Mouse (Mus musculus) heart, embryonic 12.5 days (tissue): ENCODE measurements at regions not wholly inside any gene's neighbourhood (a gene's known extent, or its start where the extent isn't known, plus 50 kb on each side); places are given as distances from the start of the nearest gene placed in this dataset.

Experiments
- ATAC-seq: fragments of 200-750 bp; cut with Nextera tagmentation; 2 replicates; pipeline ENCODE4 v1.8.0; 2017; ENCODE audit warnings: moderate TSS enrichment, moderate library complexity; ENCODE audit not compliant: insufficient number of reproducible peaks, low FRiP score
- H3K27ac ChIP-seq: fragments of 300-500 bp; sonication (generic); 2 replicates; pipeline ENCODE4 v1.5.1; 2016; ENCODE audit warnings: mild to moderate bottlenecking, moderate library complexity; ENCODE audit not compliant: poor library complexity, severe bottlenecking
- H3K27me3 ChIP-seq: fragments of 300-500 bp; sonication (generic); replicated peaks from 2 replicates; pipeline ENCODE4 v1.6.1; 2016; ENCODE audit warnings: mild to moderate bottlenecking, moderate library complexity
- H3K36me3 ChIP-seq: fragments of 300-500 bp; sonication (generic); 2 replicates; pipeline ENCODE4 v1.6.1; 2016; ENCODE audit warnings: mild to moderate bottlenecking, moderate library complexity
- H3K4me1 ChIP-seq: fragments of 300-500 bp; sonication (generic); replicated peaks from 2 replicates; pipeline ENCODE4 v1.6.1; 2016; ENCODE audit warnings: mild to moderate bottlenecking
- H3K4me2 ChIP-seq: fragments of 300-500 bp; sonication (generic); 2 replicates; pipeline ENCODE4 v1.6.1; 2016; ENCODE audit warnings: mild to moderate bottlenecking, moderate library complexity
- H3K4me3 ChIP-seq: fragments of 300-500 bp; sonication (generic); 2 replicates; pipeline ENCODE4 v1.5.1; 2016; ENCODE audit warnings: mild to moderate bottlenecking
- H3K9ac ChIP-seq: fragments of 300-500 bp; sonication (generic); 2 replicates; pipeline ENCODE4 v1.6.1; 2016; ENCODE audit warnings: mild to moderate bottlenecking, moderate library complexity
- H3K9me3 ChIP-seq: fragments of 300-500 bp; sonication (generic); replicated peaks from 2 replicates; pipeline ENCODE4 v1.6.1; 2016; ENCODE audit warnings: mild to moderate bottlenecking, moderate library complexity
- WGBS: fragments of 180-500 bp; shearing (Covaris S2); methylation state at CpG from one replicate; pipeline ENCODE4 v1.1.7; 2016; 5-methylcytosine and 5-hydroxymethylcytosine counted together

- ATAC-seq: no peak
- Histone ChIP-seq H3K4me2 (no peak overlapping the region), H3K9me3 (no peaks in the 10 kb centered on the region), H3K27me3 (no peaks in the 10 kb centered on the region), H3K36me3 (no peaks in the 10 kb centered on the region), H3K9ac (no peak overlapping the region), H3K4me3 (no peak overlapping the region), H3K27ac (no peak overlapping the region), H3K4me1 (no peaks in the 10 kb centered on the region)
- WGBS: 68% methylated on average over 3 of the region's 3 CpGs
Observed at GRCm38 (mm10) chr14:96879701-96880100, 360.8 kb upstream of the Klhl1 start.

- ATAC-seq: no peak
- Histone ChIP-seq H3K4me1 (no peaks in the 10 kb centered on the region), H3K4me2 (no peak overlapping the region), H3K9me3 (no peaks in the 10 kb centered on the region), H3K9ac (no peak overlapping the region), H3K36me3 (no peaks in the 10 kb centered on the region), H3K27ac (no peak overlapping the region), H3K4me3 (no peak overlapping the region), H3K27me3 (no peaks in the 10 kb centered on the region)
- WGBS: 86% methylated on average over 4 of the region's 4 CpGs
Observed at GRCm38 (mm10) chr14:96871969-96872368, 353.1 kb upstream of the Klhl1 start.

GRCm38 (mm10) chr14:96838910-96839309 is 320.0 kb upstream of the Klhl1 start:
- H3K27me3 ChIP-seq: no peaks in the 10 kb centered on the region
- ATAC-seq: no peak
- no peaks in the 10 kb centered on the region for H3K36me3 ChIP-seq
- H3K9me3 ChIP-seq: no peaks in the 10 kb centered on the region
- 73% methylated on average over 2 of the region's 2 CpGs for WGBS
- no peak overlapping the region for H3K9ac ChIP-seq
- no peaks in the 10 kb centered on the region for H3K4me1 ChIP-seq
- no peak overlapping the region for H3K27ac ChIP-seq
- no peak overlapping the region for H3K4me2 ChIP-seq
- H3K4me3 ChIP-seq: no peak overlapping the region

GRCm38 (mm10) chr14:96825083-96825482 is 306.2 kb upstream of the Klhl1 start:
- WGBS: 74% methylated on average over 1 of the region's 1 CpGs
- no peaks in the 10 kb centered on the region for H3K36me3 ChIP-seq
- H3K4me2 ChIP-seq: no peak overlapping the region
- H3K27me3 ChIP-seq: no peaks in the 10 kb centered on the region
- no peak overlapping the region for H3K9ac ChIP-seq
- ATAC-seq: no peak
- H3K4me1 ChIP-seq: no peaks in the 10 kb centered on the region
- no peak overlapping the region for H3K27ac ChIP-seq
- H3K9me3 ChIP-seq: no peaks in the 10 kb centered on the region
- H3K4me3 ChIP-seq: no peak overlapping the region

GRCm38 (mm10) chr14:96815665-96816064 is 296.8 kb upstream of the Klhl1 start:
- Histone ChIP-seq H3K9ac (no peak overlapping the region), H3K4me2 (no peak overlapping the region), H3K4me1 (no peaks in the 10 kb centered on the region), H3K4me3 (no peak overlapping the region), H3K9me3 (no peaks in the 10 kb centered on the region), H3K27me3 (no peaks in the 10 kb centered on the region), H3K36me3 (no peaks in the 10 kb centered on the region), H3K27ac (no peak overlapping the region)
- no peak for ATAC-seq
- 76% methylated on average over 2 of the region's 2 CpGs for WGBS

- no peak overlapping the region for H3K9ac ChIP-seq
- no peak overlapping the region for H3K27ac ChIP-seq
- 65% methylated on average over 1 of the region's 1 CpGs for WGBS
- no peak for ATAC-seq
- H3K27me3 ChIP-seq: no peaks in the 10 kb centered on the region
- no peak overlapping the region for H3K4me3 ChIP-seq
- no peak overlapping the region for H3K4me2 ChIP-seq
- no peaks in the 10 kb centered on the region for H3K9me3 ChIP-seq
- H3K36me3 ChIP-seq: no peaks in the 10 kb centered on the region
- H3K4me1 ChIP-seq: no peaks in the 10 kb centered on the region
Observed at GRCm38 (mm10) chr14:96805284-96805683, 286.4 kb upstream of the Klhl1 start.

- H3K9me3 ChIP-seq: no peaks in the 10 kb centered on the region
- no peak overlapping the region for H3K9ac ChIP-seq
- H3K4me2 ChIP-seq: no peak overlapping the region
- no peak overlapping the region for H3K27ac ChIP-seq
- H3K36me3 ChIP-seq: no peaks in the 10 kb centered on the region
- WGBS: 72% methylated on average over 1 of the region's 1 CpGs
- ATAC-seq: no peak
- H3K4me3 ChIP-seq: no peak overlapping the region
- no peaks in the 10 kb centered on the region for H3K27me3 ChIP-seq
- no peaks in the 10 kb centered on the region for H3K4me1 ChIP-seq
Observed at GRCm38 (mm10) chr14:96794806-96795205, 275.9 kb upstream of the Klhl1 start.

GRCm38 (mm10) chr14:96787917-96788316 is 269.0 kb upstream of the Klhl1 start:
- Histone ChIP-seq H3K4me2 (no peak overlapping the region), H3K27me3 (no peaks in the 10 kb centered on the region), H3K4me3 (no peak overlapping the region), H3K4me1 (no peaks in the 10 kb centered on the region), H3K36me3 (no peaks in the 10 kb centered on the region), H3K9me3 (no peaks in the 10 kb centered on the region), H3K9ac (no peak overlapping the region), H3K27ac (no peak overlapping the region)
- 75% methylated on average over 3 of the region's 3 CpGs for WGBS
- ATAC-seq: no peak

GRCm38 (mm10) chr14:96787286-96787685 is 268.4 kb upstream of the Klhl1 start:
- H3K4me1 ChIP-seq: no peaks in the 10 kb centered on the region
- no peak overlapping the region for H3K27ac ChIP-seq
- H3K4me3 ChIP-seq: no peak overlapping the region
- WGBS: 61% methylated on average over 1 of the region's 1 CpGs
- no peaks in the 10 kb centered on the region; the same call in 1 of the 2 replicates for H3K9me3 ChIP-seq
- no peaks in the 10 kb centered on the region for H3K36me3 ChIP-seq
- H3K4me2 ChIP-seq: no peak overlapping the region
- H3K9ac ChIP-seq: no peak overlapping the region
- ATAC-seq: no peak
- H3K27me3 ChIP-seq: no peaks in the 10 kb centered on the region

- Histone ChIP-seq H3K9ac (no peak overlapping the region), H3K4me3 (no peak overlapping the region), H3K4me2 (no peak overlapping the region), H3K4me1 (no peaks in the 10 kb centered on the region), H3K27me3 (no peaks in the 10 kb centered on the region), H3K36me3 (no peaks in the 10 kb centered on the region), H3K27ac (no peak overlapping the region), H3K9me3 (no peaks in the 10 kb centered on the region)
- ATAC-seq: no peak
- WGBS: 53% methylated on average over 1 of the region's 1 CpGs
Observed at GRCm38 (mm10) chr14:96775801-96776200, 256.9 kb upstream of the Klhl1 start.

GRCm38 (mm10) chr14:96760591-96760990 is 241.7 kb upstream of the Klhl1 start:
- no peak for ATAC-seq
- Histone ChIP-seq H3K9me3 (0 out of 2 replicates have a peak, but pooled peaks cover 2% of the 10 kb centered on the region), H3K27me3 (no peaks in the 10 kb centered on the region), H3K4me1 (no peaks in the 10 kb centered on the region), H3K9ac (no peak overlapping the region), H3K36me3 (no peaks in the 10 kb centered on the region), H3K27ac (no peak overlapping the region), H3K4me2 (no peak overlapping the region), H3K4me3 (no peak overlapping the region)
- WGBS: 80% methylated on average over 8 of the region's 8 CpGs

GRCm38 (mm10) chr14:96733211-96733610 is 214.3 kb upstream of the Klhl1 start:
- 73% methylated on average over 4 of the region's 4 CpGs for WGBS
- H3K36me3 ChIP-seq: no peaks in the 10 kb centered on the region
- no peak for ATAC-seq
- H3K9me3 ChIP-seq: no peaks in the 10 kb centered on the region
- no peaks in the 10 kb centered on the region for H3K27me3 ChIP-seq
- H3K9ac ChIP-seq: no peak overlapping the region
- H3K27ac ChIP-seq: no peak overlapping the region
- H3K4me1 ChIP-seq: no peaks in the 10 kb centered on the region
- H3K4me2 ChIP-seq: no peak overlapping the region
- no peak overlapping the region for H3K4me3 ChIP-seq
